Mouse (Mus musculus): Measurements from ENCODE around the gene Anks6. TPM values are rescaled to one million over a fixed set of nuclear protein-coding genes. Genes with fewer than 3 reads are reported as not detected.

Anks6 gene
- polyA plus RNA-seq, 1 experiment from 2014 or later, result 6.6 TPM

DNA sequence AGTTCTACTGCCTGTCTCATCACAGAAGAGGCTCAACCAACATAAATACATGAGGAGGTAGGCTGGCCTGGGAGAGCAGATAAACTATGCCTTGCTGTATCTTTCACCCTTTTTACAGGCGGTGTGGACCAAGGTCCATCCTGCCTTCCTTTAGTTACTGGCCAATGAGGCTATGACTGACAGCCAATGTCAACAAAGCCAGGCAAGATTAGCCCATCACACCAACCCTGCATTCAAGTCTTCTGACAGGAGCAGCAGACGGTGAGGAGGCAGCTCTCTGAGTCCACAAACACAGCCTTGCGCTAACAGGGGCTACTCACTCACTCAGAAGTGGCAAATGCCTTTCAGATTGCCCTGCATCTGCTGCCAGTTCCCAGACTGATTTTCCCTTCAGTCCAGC lies 69.0 kb downstream of the Anks6 start:
- Histone ChIP-seq H3K4me3 (replicated peaks) (no peak overlapping the region), H3K27me3 (peaks cover 69% of the 10 kb centered on the region), H3K4me1 (replicated peaks) (peaks cover 16% of the 10 kb centered on the region), H3K27ac (no peak overlapping the region), H3K36me3 (no peaks in the 10 kb centered on the region), H3K9ac (replicated peaks) (no peak overlapping the region), H3K9me3 (no peaks in the 10 kb centered on the region), H3K4me2 (no peak overlapping the region)
- 63% methylated on average over 3 of the region's 3 CpGs for WGBS
- no peak for ATAC-seq (ENCODE audit: insufficient number of reproducible peaks, insufficient read depth, low FRiP score, low TSS enrichment, low read depth)

DNA sequence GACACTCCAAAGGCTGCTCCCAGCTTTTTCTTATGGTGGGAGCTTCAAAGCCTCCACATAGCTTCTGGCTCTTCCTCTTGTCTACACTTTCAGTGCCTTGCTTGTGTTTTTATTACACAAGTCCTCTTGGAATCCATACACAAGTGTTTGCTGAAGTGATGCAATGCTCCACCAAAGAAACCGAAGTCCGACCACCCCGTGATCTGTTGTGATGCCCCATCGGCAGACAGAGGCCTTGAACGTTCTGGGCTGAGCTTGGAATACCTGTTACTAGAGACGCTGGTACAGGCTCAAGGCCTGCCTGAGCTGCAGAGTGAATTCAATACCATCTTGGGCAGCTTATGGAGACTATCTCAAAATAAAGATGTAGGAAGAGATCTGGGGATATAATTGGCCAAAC lies 69.4 kb downstream of the Anks6 start:
- H3K9me3 ChIP-seq, result no peaks in the 10 kb centered on the region
- H3K27me3 ChIP-seq, result peaks cover 69% of the 10 kb centered on the region
- H3K4me2 ChIP-seq, result no peak overlapping the region
- no peak overlapping the region for H3K27ac ChIP-seq
- peaks cover 16% of the 10 kb centered on the region for H3K4me1 ChIP-seq (replicated peaks)
- H3K9ac ChIP-seq (replicated peaks), result no peak overlapping the region
- no peaks in the 10 kb centered on the region for H3K36me3 ChIP-seq
- no peak for ATAC-seq (ENCODE audit: insufficient number of reproducible peaks, insufficient read depth, low FRiP score, low TSS enrichment, low read depth)
- H3K4me3 ChIP-seq (replicated peaks), result no peak overlapping the region
- WGBS, result 90% methylated on average over 6 of the region's 6 CpGs

DNA sequence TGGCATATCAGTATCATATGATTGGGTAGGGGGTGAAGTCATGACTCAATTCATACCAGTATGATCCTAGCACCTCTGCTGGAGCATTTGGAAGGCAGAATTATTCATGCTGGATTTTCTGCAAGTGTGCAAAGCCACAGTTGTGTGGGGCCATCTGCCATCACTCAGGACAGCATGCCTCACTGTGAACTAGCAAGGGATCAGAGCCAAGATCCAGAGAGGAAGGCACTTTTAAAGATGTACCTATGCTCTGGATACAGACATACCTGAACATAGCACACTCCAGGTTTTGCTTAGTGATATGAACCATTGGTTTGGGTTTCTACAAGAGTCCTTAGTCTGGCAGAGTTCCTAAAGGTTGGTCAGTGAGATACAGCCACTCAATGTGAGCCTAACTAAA lies 71.2 kb downstream of the Anks6 start:
- H3K4me3 ChIP-seq (replicated peaks), result no peak overlapping the region
- H3K9ac ChIP-seq (replicated peaks), result no peak overlapping the region
- no peak overlapping the region for H3K27ac ChIP-seq
- no peaks in the 10 kb centered on the region for H3K36me3 ChIP-seq
- H3K27me3 ChIP-seq, result peaks cover 56% of the 10 kb centered on the region
- no peaks in the 10 kb centered on the region for H3K9me3 ChIP-seq
- H3K4me2 ChIP-seq, result no peak overlapping the region
- ATAC-seq (ENCODE audit: insufficient number of reproducible peaks, insufficient read depth, low FRiP score, low TSS enrichment, low read depth), result no peak
- peaks cover 6% of the 10 kb centered on the region; the same call in 1 of the 2 replicates for H3K4me1 ChIP-seq (replicated peaks)

DNA sequence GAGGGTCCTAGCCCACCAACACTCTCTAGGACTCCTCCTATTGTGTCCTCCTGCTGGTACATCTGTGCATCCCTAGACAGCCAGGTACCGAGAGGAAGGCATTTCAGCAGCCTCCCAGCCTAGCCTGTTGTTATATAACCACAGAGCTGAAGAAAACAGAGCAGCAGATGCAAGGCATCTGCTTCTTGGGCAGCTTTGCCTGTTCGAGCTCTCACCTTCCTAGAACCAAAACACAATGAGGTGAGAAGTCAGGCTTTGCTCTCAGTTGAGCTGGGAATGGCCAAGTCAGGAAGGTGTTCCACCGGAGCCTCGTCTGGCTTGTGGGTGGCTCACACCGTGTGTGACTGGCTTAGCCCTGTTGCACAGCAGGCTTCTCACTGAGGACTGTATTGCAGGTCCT lies 74.3 kb downstream of the Anks6 start:
- peaks cover 25% of the 10 kb centered on the region for H3K27me3 ChIP-seq
- H3K4me3 ChIP-seq (replicated peaks), result no peak overlapping the region
- H3K9me3 ChIP-seq, result no peaks in the 10 kb centered on the region
- H3K36me3 ChIP-seq, result no peaks in the 10 kb centered on the region
- no peak overlapping the region for H3K4me2 ChIP-seq
- no peak overlapping the region for H3K9ac ChIP-seq (replicated peaks)
- WGBS, result 62% methylated on average over 5 of the region's 5 CpGs
- H3K27ac ChIP-seq, result no peak overlapping the region
- H3K4me1 ChIP-seq (replicated peaks), result no peaks in the 10 kb centered on the region
- no peak for ATAC-seq (ENCODE audit: insufficient number of reproducible peaks, insufficient read depth, low FRiP score, low TSS enrichment, low read depth)

DNA sequence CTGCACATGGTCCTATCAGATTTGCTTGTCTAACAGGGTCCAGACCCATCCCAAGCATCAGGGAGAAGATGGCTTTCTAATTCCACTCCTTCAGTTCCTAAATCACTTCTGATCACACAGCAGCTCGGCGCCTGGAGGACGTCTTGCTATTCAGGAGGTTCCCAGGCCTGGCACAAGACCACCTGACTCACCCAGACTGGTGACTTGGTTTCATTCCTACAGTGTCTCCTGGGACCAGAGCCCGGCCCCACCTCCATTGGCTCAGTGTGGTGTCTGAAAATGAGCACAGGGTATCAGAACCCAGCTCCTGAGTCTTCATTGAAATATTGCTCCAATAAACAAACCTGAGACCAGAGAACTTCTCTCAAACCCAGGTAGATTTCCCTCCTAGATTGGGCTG lies 75.1 kb downstream of the Anks6 start:
- Histone ChIP-seq H3K27me3 (peaks cover 20% of the 10 kb centered on the region; the same call in 1 of the 2 replicates), H3K4me3 (replicated peaks) (no peak overlapping the region), H3K4me1 (replicated peaks) (no peaks in the 10 kb centered on the region), H3K36me3 (no peaks in the 10 kb centered on the region), H3K27ac (no peak overlapping the region), H3K9me3 (no peaks in the 10 kb centered on the region), H3K9ac (replicated peaks) (no peak overlapping the region), H3K4me2 (no peak overlapping the region)
- ATAC-seq (ENCODE audit: insufficient number of reproducible peaks, insufficient read depth, low FRiP score, low TSS enrichment, low read depth), result no peak
- WGBS, result 73% methylated on average over 4 of the region's 4 CpGs

DNA sequence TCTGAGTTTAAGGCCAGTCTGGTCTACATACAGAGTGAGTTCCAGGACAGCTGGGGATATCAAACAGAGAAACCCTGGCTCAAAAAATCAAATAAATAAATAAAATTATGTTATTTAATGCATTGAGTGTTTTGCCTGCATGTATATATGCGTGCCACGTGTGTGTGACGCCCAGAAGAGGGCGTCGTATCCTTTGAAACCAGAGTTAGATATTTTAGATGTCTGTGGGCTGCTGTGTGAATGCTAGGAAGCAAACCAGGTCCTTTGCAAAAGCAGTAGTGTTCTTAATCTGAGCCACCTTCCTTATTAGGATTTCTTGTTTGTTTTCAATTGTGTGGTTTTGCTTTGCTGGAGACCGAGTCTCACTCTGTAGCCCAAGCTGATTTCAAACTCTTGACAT lies 78.9 kb downstream of the Anks6 start:
- Histone ChIP-seq H3K27me3 (peaks cover 10% of the 10 kb centered on the region; the same call in 1 of the 2 replicates), H3K27ac (no peak overlapping the region), H3K36me3 (no peaks in the 10 kb centered on the region), H3K4me3 (replicated peaks) (no peak overlapping the region), H3K4me1 (replicated peaks) (no peaks in the 10 kb centered on the region), H3K9me3 (no peaks in the 10 kb centered on the region), H3K9ac (replicated peaks) (no peak overlapping the region), H3K4me2 (no peak overlapping the region)
- ATAC-seq (ENCODE audit: insufficient number of reproducible peaks, insufficient read depth, low FRiP score, low TSS enrichment, low read depth), result no peak
- WGBS, result 84% methylated on average over 6 of the region's 6 CpGs

DNA sequence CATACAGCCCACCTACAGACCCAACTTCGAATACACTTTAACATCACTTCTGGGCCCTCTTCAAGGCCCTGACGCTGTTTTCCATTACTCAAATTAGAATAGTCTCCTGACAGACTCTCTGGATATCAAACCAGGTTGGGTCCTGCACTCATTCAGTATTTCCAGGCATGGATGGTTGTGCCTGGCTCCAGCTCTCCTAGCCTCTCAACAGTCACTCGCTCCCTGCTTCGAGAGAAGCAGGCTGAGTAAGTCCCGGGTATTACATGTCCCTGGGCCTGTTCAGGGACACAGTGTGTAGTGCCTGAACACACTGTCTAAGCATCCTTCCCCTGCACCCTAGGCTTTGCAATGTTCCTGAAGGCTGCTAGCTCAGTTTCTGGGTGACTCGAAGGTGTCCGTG lies 80.1 kb downstream of the Anks6 start:
- H3K27ac ChIP-seq, result no peak overlapping the region
- H3K9me3 ChIP-seq, result no peaks in the 10 kb centered on the region
- no peaks in the 10 kb centered on the region for H3K4me1 ChIP-seq (replicated peaks)
- no peak overlapping the region for H3K4me2 ChIP-seq
- no peak for ATAC-seq (ENCODE audit: insufficient number of reproducible peaks, insufficient read depth, low FRiP score, low TSS enrichment, low read depth)
- no peaks in the 10 kb centered on the region for H3K36me3 ChIP-seq
- no peak overlapping the region for H3K9ac ChIP-seq (replicated peaks)
- WGBS, result 91% methylated on average over 7 of the region's 7 CpGs
- H3K4me3 ChIP-seq (replicated peaks), result no peak overlapping the region
- H3K27me3 ChIP-seq, result peaks cover 2% of the 10 kb centered on the region; the same call in 1 of the 2 replicates

DNA sequence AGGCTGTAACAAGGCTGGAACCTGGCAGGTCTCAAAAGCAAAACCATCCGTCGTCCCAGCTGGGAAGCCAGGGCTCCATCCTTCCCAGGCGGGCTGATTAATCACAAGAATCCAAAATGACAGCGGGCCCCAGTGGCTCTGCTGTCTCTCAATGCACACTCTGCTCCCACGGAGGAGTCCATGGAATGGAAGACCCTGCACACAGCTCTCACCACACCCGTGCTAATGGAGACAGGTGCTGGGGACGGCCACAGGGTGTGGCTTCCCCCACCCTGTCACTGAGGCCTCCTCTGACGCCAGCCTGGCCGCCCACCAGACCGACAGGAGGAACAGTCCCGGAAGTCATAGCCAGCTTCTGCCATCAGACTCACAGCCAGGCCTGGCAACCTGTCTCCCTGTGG lies 80.6 kb downstream of the Anks6 start:
- H3K27me3 ChIP-seq, result peaks cover 2% of the 10 kb centered on the region; the same call in 1 of the 2 replicates
- H3K4me3 ChIP-seq (replicated peaks), result no peak overlapping the region
- H3K4me1 ChIP-seq (replicated peaks), result no peaks in the 10 kb centered on the region
- H3K36me3 ChIP-seq, result no peaks in the 10 kb centered on the region
- WGBS, result 66% methylated on average over 11 of the region's 11 CpGs
- no peaks in the 10 kb centered on the region for H3K9me3 ChIP-seq
- ATAC-seq (ENCODE audit: insufficient number of reproducible peaks, insufficient read depth, low FRiP score, low TSS enrichment, low read depth), result no peak
- no peak overlapping the region for H3K27ac ChIP-seq
- no peak overlapping the region for H3K9ac ChIP-seq (replicated peaks)
- H3K4me2 ChIP-seq, result no peak overlapping the region

DNA sequence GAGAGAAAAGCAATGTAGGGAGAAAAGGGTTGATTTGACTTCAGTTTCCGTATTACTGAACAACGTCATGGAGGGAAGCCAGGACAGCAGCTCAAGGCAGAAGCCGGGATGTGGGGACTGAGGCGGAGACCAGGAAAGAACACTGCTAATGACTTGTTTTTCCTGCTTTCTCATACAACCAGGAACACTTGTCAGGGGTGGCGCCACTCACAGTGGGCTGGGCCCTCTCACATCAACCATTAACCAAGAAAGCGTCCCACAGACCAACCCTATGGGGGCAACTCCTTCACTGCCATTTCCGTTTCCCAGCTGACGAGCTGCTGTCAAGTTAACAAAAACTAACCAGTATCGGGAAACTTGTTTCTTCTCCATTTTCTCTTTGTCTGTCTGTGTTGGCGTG lies 83.9 kb downstream of the Anks6 start:
- Histone ChIP-seq H3K4me3 (replicated peaks) (no peak overlapping the region), H3K27ac (no peak overlapping the region), H3K9ac (replicated peaks) (no peak overlapping the region), H3K36me3 (no peaks in the 10 kb centered on the region), H3K27me3 (no peaks in the 10 kb centered on the region), H3K4me2 (no peak overlapping the region), H3K4me1 (replicated peaks) (no peaks in the 10 kb centered on the region), H3K9me3 (no peaks in the 10 kb centered on the region)
- 83% methylated on average over 10 of the region's 10 CpGs for WGBS
- no peak for ATAC-seq (ENCODE audit: insufficient number of reproducible peaks, insufficient read depth, low FRiP score, low TSS enrichment, low read depth)

DNA sequence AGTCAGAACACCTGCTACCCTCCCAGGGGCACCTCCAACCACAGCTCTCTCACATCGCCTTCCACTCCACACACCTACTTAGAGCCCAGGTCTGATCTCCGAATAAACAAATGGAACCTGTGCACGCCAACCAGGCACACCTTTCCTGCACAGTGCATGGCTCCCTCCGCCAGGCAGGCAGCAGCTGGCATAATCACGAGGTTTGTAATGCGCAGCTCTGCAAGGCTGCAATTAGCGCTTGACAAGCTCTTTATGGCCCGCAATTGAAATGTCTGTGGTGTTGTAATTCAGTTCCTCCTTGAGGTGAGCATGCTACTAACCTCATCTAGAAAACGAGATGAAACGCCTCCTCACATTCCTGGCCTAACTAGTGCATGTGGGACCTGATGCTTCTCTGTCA lies 89.2 kb downstream of the Anks6 start:
- no peak overlapping the region for H3K9ac ChIP-seq (replicated peaks)
- peaks cover 7% of the 10 kb centered on the region; the same call in 1 of the 2 replicates for H3K9me3 ChIP-seq
- no peak overlapping the region for H3K4me2 ChIP-seq
- H3K27me3 ChIP-seq, result no peaks in the 10 kb centered on the region; the same call in 1 of the 2 replicates
- ATAC-seq (ENCODE audit: insufficient number of reproducible peaks, insufficient read depth, low FRiP score, low TSS enrichment, low read depth), result no peak
- 54% methylated on average over 10 of the region's 10 CpGs for WGBS
- no peak overlapping the region for H3K27ac ChIP-seq
- H3K4me1 ChIP-seq (replicated peaks), result no peaks in the 10 kb centered on the region
- no peaks in the 10 kb centered on the region for H3K36me3 ChIP-seq
- H3K4me3 ChIP-seq (replicated peaks), result no peak overlapping the region

DNA sequence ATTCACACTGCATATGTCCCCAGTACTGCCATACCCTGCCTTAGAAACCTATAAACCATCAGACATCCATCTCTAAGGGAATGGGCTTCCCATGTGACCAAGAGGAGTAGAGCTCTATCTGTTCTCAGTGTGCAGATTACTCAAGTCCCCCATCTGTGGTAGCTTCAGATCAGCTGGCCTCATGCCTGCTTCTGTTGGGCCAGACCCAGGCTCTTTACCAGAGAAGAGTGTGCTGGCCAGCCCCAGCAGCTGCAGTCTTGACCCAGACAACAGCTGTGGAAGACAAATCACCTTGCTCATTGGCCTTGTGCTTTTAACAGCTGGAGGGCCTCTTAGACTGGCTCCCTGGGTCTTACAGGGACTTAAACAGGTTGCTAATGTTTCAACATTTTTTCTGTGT lies 90.7 kb downstream of the Anks6 start:
- Histone ChIP-seq H3K36me3 (no peaks in the 10 kb centered on the region), H3K4me1 (replicated peaks) (no peaks in the 10 kb centered on the region), H3K27me3 (no peaks in the 10 kb centered on the region; the same call in 1 of the 2 replicates), H3K27ac (no peak overlapping the region), H3K9me3 (peaks cover 7% of the 10 kb centered on the region; the same call in 1 of the 2 replicates), H3K4me2 (no peak overlapping the region), H3K9ac (replicated peaks) (no peak overlapping the region), H3K4me3 (replicated peaks) (no peak overlapping the region)
- ATAC-seq (ENCODE audit: insufficient number of reproducible peaks, insufficient read depth, low FRiP score, low TSS enrichment, low read depth), result no peak
